Mouse (Mus musculus) CH12.LX (cell line): ENCODE measurements at regions not wholly inside any gene's neighbourhood (a gene's known extent, or its start where the extent isn't known, plus 50 kb on each side); places are given as distances from the start of the nearest gene placed in this dataset.
"Not testable (repeated sequence)": the region's sequence is repeated elsewhere in the genome, so short reads cannot be mapped to it uniquely, and the experiment has no call there.

Experiments used
- DNase-seq: peaks from one replicate; pipeline ENCODE4 v3.0.0-alpha.2; 2013; ENCODE audit errors: extremely low read depth
- H3K27ac ChIP-seq: 2 replicates; pipeline ENCODE4 v1.5.1; 2012; ENCODE audit warnings: low read depth, mild to moderate bottlenecking, control low read depth, moderate library complexity; ENCODE audit not compliant: insufficient read depth
- H3K27me3 ChIP-seq: replicated peaks from 2 replicates; pipeline ENCODE3; 2012; ENCODE audit warnings: inconsistent platforms
- H3K36me3 ChIP-seq, 2 experiments: replicated peaks in 1 of 2; 2 replicates each; pipeline versions ENCODE3 to v1.6.1; 2012; ENCODE audit warnings: inconsistent platforms in 1 of 2, low read length in 1 of 2, mild to moderate bottlenecking in 1 of 2, mixed read lengths in 1 of 2, moderate library complexity in 1 of 2; ENCODE audit not compliant: control insufficient read depth in 1 of 2, insufficient read depth in 1 of 2
- H3K4me1 ChIP-seq, 2 experiments: 2 replicates each; pipeline ENCODE4 v1.6.1; 2012; ENCODE audit warnings: inconsistent platforms in 1 of 2, moderate library complexity in 1 of 2; ENCODE audit not compliant: insufficient read depth in 2 of 2, control insufficient read depth in 1 of 2
- H3K4me2 ChIP-seq: 2 replicates; pipeline ENCODE4 v1.6.1; 2012; ENCODE audit warnings: low read depth, mild to moderate bottlenecking, control low read depth; ENCODE audit not compliant: poor library complexity, insufficient read depth, severe bottlenecking
- H3K4me3 ChIP-seq, 3 experiments: fragments of 150-350 bp in 1 of 3; sonication (generic) in 1 of 3; replicated peaks in 1 of 3; 2 replicates each; pipeline versions ENCODE3 to v1.5.1; 2011 to 2012; ENCODE audit warnings: low read depth in 2 of 3, low read length in 2 of 3, mild to moderate bottlenecking in 2 of 3, moderate library complexity in 2 of 3, control low read depth in 1 of 3, improper control_type of control experiment in 1 of 3, inconsistent platforms in 1 of 3, mixed read lengths in 1 of 3; ENCODE audit not compliant: poor library complexity in 1 of 3
- H3K79me2 ChIP-seq: replicated peaks from 2 replicates; pipeline ENCODE4 v1.6.1; 2012; ENCODE audit warnings: mild to moderate bottlenecking, moderate library complexity; ENCODE audit not compliant: control insufficient read depth, poor library complexity, insufficient read depth, severe bottlenecking; ENCODE audit errors: extremely low read depth
- H3K9ac ChIP-seq: 2 replicates; pipeline ENCODE4 v1.6.1; 2012; ENCODE audit warnings: low read depth, mild to moderate bottlenecking, control low read depth, moderate library complexity; ENCODE audit not compliant: insufficient read depth
- H3K9me3 ChIP-seq: replicated peaks from 2 replicates; pipeline ENCODE3; 2012; ENCODE audit warnings: low read length, inconsistent platforms, mixed read lengths
- BHLHE40 ChIP-seq: IDR thresholded peaks from 2 replicates; pipeline ENCODE4 v1.6.1; 2011; ENCODE audit warnings: mild to moderate bottlenecking, low read depth, low read length, improper control_type of control experiment
- CHD1 ChIP-seq: IDR thresholded peaks from 2 replicates; pipeline ENCODE4 v1.6.1; 2012; ENCODE audit warnings: low read depth, low read length, improper control_type of control experiment, inconsistent platforms
- E2F4 ChIP-seq: IDR thresholded peaks from 2 replicates; pipeline ENCODE4 v1.6.1; 2011; ENCODE audit warnings: low read depth, low read length, improper control_type of control experiment; ENCODE audit not compliant: insufficient replicate concordance
- ETS1 ChIP-seq: conservative IDR thresholded peaks from 2 replicates; pipeline ENCODE4 v1.6.1; 2012; ENCODE audit warnings: low read depth, mild to moderate bottlenecking, inconsistent platforms, low read length, improper control_type of control experiment, moderate library complexity
- HCFC1 ChIP-seq: IDR thresholded peaks from 2 replicates; pipeline ENCODE4 v1.6.1; 2012; ENCODE audit warnings: low read depth, mild to moderate bottlenecking, inconsistent platforms, low read length, improper control_type of control experiment
- JUN ChIP-seq: IDR thresholded peaks from 2 replicates; pipeline ENCODE4 v1.6.1; 2011; ENCODE audit warnings: low read depth, mild to moderate bottlenecking, low read length, improper control_type of control experiment, moderate library complexity; ENCODE audit not compliant: insufficient read depth
- KAT2A ChIP-seq: IDR thresholded peaks from 2 replicates; pipeline ENCODE4 v1.6.1; 2012; ENCODE audit warnings: low read length, improper control_type of control experiment, inconsistent platforms; ENCODE audit not compliant: insufficient replicate concordance
- MAFK ChIP-seq: IDR thresholded peaks from 2 replicates; pipeline ENCODE4 v1.6.1; 2011; ENCODE audit warnings: low read length, improper control_type of control experiment; ENCODE audit not compliant: insufficient replicate concordance
- MAZ ChIP-seq: IDR thresholded peaks from 2 replicates; pipeline ENCODE4 v1.6.1; 2012; ENCODE audit warnings: low read depth, mild to moderate bottlenecking, inconsistent platforms, low read length, improper control_type of control experiment, moderate library complexity
- MYC ChIP-seq: IDR thresholded peaks from 2 replicates; pipeline ENCODE4 v1.6.1; 2011; ENCODE audit warnings: low read depth, mild to moderate bottlenecking, improper control_type of control experiment, low read length
- PAX5 ChIP-seq: IDR thresholded peaks from 2 replicates; pipeline ENCODE4 v1.6.1; 2012; ENCODE audit warnings: low read length, inconsistent platforms, mixed read lengths
- POLR2A ChIP-seq: IDR thresholded peaks from 2 replicates; pipeline ENCODE4 v1.6.1; 2011; ENCODE audit warnings: low read depth, mild to moderate bottlenecking, improper control_type of control experiment, low read length
- SIN3A ChIP-seq: IDR thresholded peaks from 2 replicates; pipeline ENCODE4 v1.6.1; 2012; ENCODE audit warnings: low read length, improper control_type of control experiment, inconsistent platforms
- TBP ChIP-seq: conservative IDR thresholded peaks from 2 replicates; pipeline ENCODE4 v1.6.1; 2011; ENCODE audit warnings: low read depth, low read length, improper control_type of control experiment
- USF1 ChIP-seq: IDR thresholded peaks from 2 replicates; pipeline ENCODE4 v1.6.1; 2014; ENCODE audit warnings: low read depth, mild to moderate bottlenecking, inconsistent platforms, low read length, improper control_type of control experiment
- USF2 ChIP-seq: conservative IDR thresholded peaks from 2 replicates; pipeline ENCODE4 v1.6.1; 2011; ENCODE audit warnings: low read depth, low read length, improper control_type of control experiment
- ZC3H11A ChIP-seq: IDR thresholded peaks from 2 replicates; pipeline ENCODE4 v1.6.1; 2012; ENCODE audit warnings: low read depth, mild to moderate bottlenecking, inconsistent platforms, low read length, improper control_type of control experiment
- ZNF384 ChIP-seq: IDR thresholded peaks from 2 replicates; pipeline ENCODE4 v1.6.1; 2012; ENCODE audit warnings: low read depth, low read length, improper control_type of control experiment, inconsistent platforms
- dilution Hi-C: fragments of 300-500 bp; cut with MboI; formaldehyde crosslinking; loops from 2 replicates; pipeline ENCODE4 v1.14.3; 2020; ENCODE audit warnings: low sequenced_read_pairs; ENCODE audit not compliant: extremely low pct_unique_long_range_greater_than_20kb, extremely low pct_ligation_motif_present
- in situ Hi-C: fragments of 300-500 bp; cut with MboI; formaldehyde crosslinking; loops from 3 replicates; pipeline ENCODE4 v1.14.3; 2019; ENCODE audit warnings: low sequenced_read_pairs, low pct_ligation_motif_present, low pct_unique_long_range_greater_than_20kb, mixed read lengths

DNA sequence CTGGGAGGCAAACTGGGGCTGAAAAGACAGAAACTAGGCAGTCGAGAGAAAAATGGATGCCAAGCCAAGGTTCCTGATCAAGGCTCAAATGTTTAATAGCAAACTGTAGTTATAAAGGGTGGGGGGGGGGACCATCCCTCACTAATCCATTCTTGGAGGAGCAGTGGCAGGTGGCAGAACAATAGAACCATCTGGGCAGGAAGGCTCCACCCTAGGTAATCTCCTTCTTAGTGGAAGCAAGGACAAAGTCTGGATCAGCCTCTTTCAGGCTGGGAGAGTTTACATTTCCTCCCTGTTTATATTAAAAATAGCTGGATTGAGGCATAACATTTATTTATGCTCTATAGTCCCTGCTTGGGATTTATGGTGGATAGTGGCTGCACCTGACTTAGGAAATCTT lies 180.8 kb downstream of the Cdh9 start:
- H3K79me2 ChIP-seq: no peaks in the 10 kb centered on the region
- TF ChIP-seq ZC3H11A (no peak), BHLHE40 (no peak)
- H3K4me3 ChIP-seq: no peak overlapping the region
- H3K27me3 ChIP-seq: no peaks in the 10 kb centered on the region
- no peak overlapping the region for H3K27ac ChIP-seq
- no peak overlapping the region for H3K4me2 ChIP-seq
- in situ Hi-C loops: no loop called here
- H3K9ac ChIP-seq: no peak overlapping the region
- DNase-seq: no peak
- H3K9me3 ChIP-seq: peaks cover 28% of the 10 kb centered on the region
- H3K36me3 ChIP-seq: no peaks in the 10 kb centered on the region
- dilution Hi-C loops: no loop called here
- no peaks in the 10 kb centered on the region for H3K4me1 ChIP-seq

DNA sequence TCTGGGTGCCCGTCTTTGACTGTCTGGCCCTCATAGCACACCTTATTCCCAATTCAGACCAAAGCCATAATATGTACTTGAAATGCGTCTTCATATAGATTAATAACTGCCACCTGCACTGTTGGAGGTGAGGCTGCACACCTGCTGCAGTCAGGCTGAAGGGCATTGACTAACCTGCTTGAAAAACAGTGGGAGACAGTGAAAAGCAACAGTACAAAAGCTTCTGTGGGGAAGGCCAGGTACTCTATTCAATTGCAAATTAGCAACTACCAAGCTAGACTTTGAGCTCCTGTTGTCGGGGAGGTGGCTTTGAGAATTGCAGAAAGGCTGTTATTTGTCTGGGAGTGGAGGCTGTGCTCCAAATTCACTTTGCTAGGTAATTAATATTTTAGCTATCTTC lies 181.4 kb downstream of the Cdh9 start:
- H3K79me2 ChIP-seq, H3K4me1 ChIP-seq, H3K27me3 ChIP-seq, H3K4me3 ChIP-seq, H3K36me3 ChIP-seq, H3K27ac ChIP-seq, H3K4me2 ChIP-seq, H3K9ac ChIP-seq, in situ Hi-C loops, DNase-seq, dilution Hi-C loops: not testable (repeated sequence)
- H3K9me3 ChIP-seq: peaks cover 33% of the 10 kb centered on the region

DNA sequence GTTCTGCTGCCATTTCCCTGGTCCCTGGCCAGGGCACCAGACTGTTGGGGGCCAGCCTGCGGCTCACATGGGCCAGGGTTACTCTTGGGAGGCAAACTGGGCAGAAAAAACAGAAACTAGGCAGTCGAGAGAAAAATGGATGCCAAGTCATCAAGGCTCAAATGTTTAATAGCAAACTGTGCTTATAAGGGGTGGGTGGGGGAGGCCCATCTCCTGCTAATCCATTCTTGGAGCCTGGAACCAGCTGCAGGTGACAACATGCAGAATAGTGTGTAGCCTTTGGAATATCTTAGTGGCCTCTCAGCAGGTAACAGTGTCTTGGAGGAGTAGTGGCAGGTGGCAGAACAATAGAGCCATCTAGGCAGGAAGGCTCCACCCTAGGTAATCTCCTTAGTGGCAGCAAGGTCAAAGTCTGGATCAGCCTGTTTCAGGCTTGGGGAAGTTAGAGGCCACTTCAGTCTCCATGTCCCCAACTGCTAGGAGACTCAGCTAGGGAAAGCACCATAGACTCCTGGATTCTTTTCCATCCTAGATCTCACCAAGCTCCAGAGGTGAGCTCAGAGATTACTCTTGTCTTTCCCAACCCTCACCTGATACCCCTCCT lies 186.5 kb downstream of the Cdh9 start:
- no peak for DNase-seq
- Histone ChIP-seq H3K27ac (no peak overlapping the region), H3K27me3 (no peaks in the 10 kb centered on the region), H3K4me1 (no peaks in the 10 kb centered on the region), H3K9ac (no peak overlapping the region), H3K36me3 (no peaks in the 10 kb centered on the region), H3K4me3 (peak overlapping the region in 1 of 3 experiments; percentile 7)
- in situ Hi-C loops: no loop called here
- TF ChIP-seq KAT2A (no peak), POLR2A (no peak), USF1 (no peak), MAFK (no peak), USF2 (no peak), PAX5 (no peak), ZC3H11A (no peak), SIN3A (no peak), JUN (no peak), MAZ (no peak), ETS1 (no peak), HCFC1 (no peak), ZNF384 (no peak), CHD1 (no peak), E2F4 (no peak), MYC (no peak), TBP (no peak)
- TF ChIP-seq, all 38 proteins: peak for 0
- dilution Hi-C loops: no loop called here
- Histone ChIP-seq H3K79me2 (no peaks in the 10 kb centered on the region), H3K4me2 (no peak overlapping the region), H3K9me3 (peaks cover 36% of the 10 kb centered on the region)
